Mouse (Mus musculus) liver, embryonic 13.5 days (tissue): ENCODE measurements around the gene Myom1. TPM values are rescaled to one million over a fixed set of nuclear protein-coding genes. Genes with fewer than 3 reads are reported as not detected.

Experiments
- ATAC-seq: fragments of 200-750 bp; cut with Nextera tagmentation; 2 replicates; pipeline ENCODE4 v1.8.0; 2017; ENCODE audit warnings: low read depth, mild to moderate bottlenecking, moderate number of reproducible peaks, moderate library complexity
- DNase-seq: peaks from one replicate; pipeline ENCODE4 v3.0.0; 2022
- H3K27ac ChIP-seq: fragments of 300-500 bp; sonication (generic); 2 replicates; pipeline ENCODE4 v1.5.1; 2015; ENCODE audit warnings: moderate library complexity, mild to moderate bottlenecking, inconsistent platforms
- H3K27me3 ChIP-seq: fragments of 300-500 bp; sonication (generic); 2 replicates; pipeline ENCODE4 v1.6.1; 2015; ENCODE audit warnings: mild to moderate bottlenecking, inconsistent platforms
- H3K36me3 ChIP-seq: fragments of 300-500 bp; sonication (generic); 2 replicates; pipeline ENCODE4 v1.6.1; 2015; ENCODE audit warnings: mild to moderate bottlenecking, inconsistent platforms
- H3K4me1 ChIP-seq: fragments of 300-500 bp; sonication (generic); replicated peaks from 2 replicates; pipeline ENCODE4 v1.6.1; 2015; ENCODE audit warnings: inconsistent platforms
- H3K4me2 ChIP-seq: fragments of 300-500 bp; sonication (generic); 2 replicates; pipeline ENCODE4 v1.6.1; 2015; ENCODE audit warnings: inconsistent platforms, mild to moderate bottlenecking, moderate library complexity
- H3K4me3 ChIP-seq: fragments of 300-500 bp; sonication (generic); replicated peaks from 2 replicates; pipeline ENCODE4 v1.5.1; 2015; ENCODE audit warnings: mild to moderate bottlenecking, inconsistent platforms
- H3K9ac ChIP-seq: fragments of 300-500 bp; sonication (generic); 2 replicates; pipeline ENCODE4 v1.6.1; 2015; ENCODE audit warnings: mild to moderate bottlenecking, inconsistent platforms
- H3K9me3 ChIP-seq: fragments of 300-500 bp; sonication (generic); replicated peaks from 2 replicates; pipeline ENCODE4 v1.6.1; 2016; ENCODE audit warnings: inconsistent platforms
- WGBS: fragments of 180-500 bp; shearing (Covaris S2); methylation state at CpG from one replicate; pipeline ENCODE4 v1.1.7; 2015; ENCODE audit not compliant: insufficient replicate concordance; 5-methylcytosine and 5-hydroxymethylcytosine counted together
- polyA plus RNA-seq: library from polyadenylated mRNA; unstranded; fragments of >200 nt; fragmentation: Nextera tagmentation; extraction: Ambion mirVana; gene quantifications from 2 replicates; pipeline ENCODE4 v1.2.1, GENCODE M21; 2015

The Myom1 gene
- polyA plus RNA-seq, 1 experiment from 2014 or later, result 2.1 TPM

GRCm38 (mm10) chr17:71106250-71106649 is 103.8 kb downstream of the Myom1 start:
- no peaks in the 10 kb centered on the region for H3K27me3 ChIP-seq
- 73% methylated on average over 8 of the region's 8 CpGs for WGBS
- H3K9ac ChIP-seq, result no peak overlapping the region
- no peak overlapping the region for H3K4me3 ChIP-seq
- no peak for ATAC-seq
- no peak overlapping the region for H3K4me2 ChIP-seq
- H3K36me3 ChIP-seq, result no peaks in the 10 kb centered on the region
- H3K9me3 ChIP-seq, result no peaks in the 10 kb centered on the region
- no peak for DNase-seq
- peaks cover 8% of the 10 kb centered on the region for H3K4me1 ChIP-seq
- H3K27ac ChIP-seq, result no peak overlapping the region

GRCm38 (mm10) chr17:71110753-71111265 is 108.4 kb downstream of the Myom1 start:
- Histone ChIP-seq H3K27ac (no peak overlapping the region), H3K4me1 (peaks cover 4% of the 10 kb centered on the region; the same call in 1 of the 2 replicates), H3K4me3 (no peak overlapping the region), H3K9me3 (no peaks in the 10 kb centered on the region), H3K9ac (no peak overlapping the region), H3K36me3 (no peaks in the 10 kb centered on the region), H3K27me3 (no peaks in the 10 kb centered on the region), H3K4me2 (no peak overlapping the region)
- no peak for DNase-seq
- ATAC-seq, result no peak
- WGBS, result 75% methylated on average over 6 of the region's 6 CpGs

- Histone ChIP-seq H3K9ac (no peak overlapping the region), H3K36me3 (no peaks in the 10 kb centered on the region), H3K27ac (no peak overlapping the region), H3K4me3 (no peak overlapping the region), H3K4me1 (peaks cover 7% of the 10 kb centered on the region), H3K9me3 (no peaks in the 10 kb centered on the region), H3K27me3 (no peaks in the 10 kb centered on the region), H3K4me2 (no peak overlapping the region)
- 70% methylated on average over 3 of the region's 3 CpGs for WGBS
- ATAC-seq (no peak), DNase-seq (no peak)
Observed at GRCm38 (mm10) chr17:71112689-71113088, 110.3 kb downstream of the Myom1 start.

GRCm38 (mm10) chr17:71114282-71114681 is 111.8 kb downstream of the Myom1 start:
- 79% methylated on average over 4 of the region's 4 CpGs for whole genome bisulfite sequencing
- ATAC-seq, result no peak
- peaks cover 14% of the 10 kb centered on the region for H3K4me1 ChIP-seq
- no peak overlapping the region for H3K27ac ChIP-seq
- no peaks in the 10 kb centered on the region for H3K27me3 ChIP-seq
- H3K4me2 ChIP-seq, result no peak overlapping the region
- H3K36me3 ChIP-seq, result no peaks in the 10 kb centered on the region
- H3K4me3 ChIP-seq, result no peak overlapping the region
- no peak for DNase-seq
- H3K9me3 ChIP-seq, result no peaks in the 10 kb centered on the region
- H3K9ac ChIP-seq, result no peak overlapping the region

GRCm38 (mm10) chr17:71117956-71118355 is 115.5 kb downstream of the Myom1 start:
- Histone ChIP-seq H3K9ac (no peak overlapping the region), H3K27me3 (no peaks in the 10 kb centered on the region), H3K9me3 (no peaks in the 10 kb centered on the region), H3K36me3 (no peaks in the 10 kb centered on the region), H3K4me2 (no peak overlapping the region), H3K4me3 (no peak overlapping the region), H3K27ac (no peak overlapping the region), H3K4me1 (peaks cover 25% of the 10 kb centered on the region)
- DNase-seq (no peak), ATAC-seq (no peak)
- WGBS, result 34% methylated on average over 4 of the region's 4 CpGs

- Histone ChIP-seq H3K9me3 (no peaks in the 10 kb centered on the region), H3K27ac (no peak overlapping the region), H3K4me2 (no peak overlapping the region), H3K27me3 (no peaks in the 10 kb centered on the region), H3K4me1 (peaks cover 24% of the 10 kb centered on the region), H3K9ac (no peak overlapping the region), H3K4me3 (no peak overlapping the region), H3K36me3 (no peaks in the 10 kb centered on the region)
- no peak for ATAC-seq
- WGBS, result 50% methylated on average over 4 of the region's 4 CpGs
- no peak for DNase-seq
Observed at GRCm38 (mm10) chr17:71118607-71119006, 116.2 kb downstream of the Myom1 start.

- DNase-seq (no peak), ATAC-seq (no peak)
- 33% methylated on average over 5 of the region's 6 CpGs for WGBS
Observed at GRCm38 (mm10) chr17:71120626-71121025, 118.2 kb downstream of the Myom1 start.

GRCm38 (mm10) chr17:71124061-71124670 is 121.7 kb downstream of the Myom1 start:
- Histone ChIP-seq H3K36me3 (no peaks in the 10 kb centered on the region), H3K4me1 (peaks cover 35% of the 10 kb centered on the region), H3K9me3 (no peaks in the 10 kb centered on the region), H3K9ac (no peak overlapping the region), H3K4me2 (no peak overlapping the region), H3K27ac (no peak overlapping the region), H3K4me3 (no peak overlapping the region), H3K27me3 (no peaks in the 10 kb centered on the region)
- no peak for ATAC-seq
- 53% methylated on average over 8 of the region's 8 CpGs for WGBS
- no peak for DNase-seq

More at GRCm38 (mm10) chr17:71120626-71121025, 118.2 kb downstream of the Myom1 start:
- H3K9me3 ChIP-seq, result no peaks in the 10 kb centered on the region
- H3K27ac ChIP-seq, result no peak overlapping the region
- H3K27me3 ChIP-seq, result no peaks in the 10 kb centered on the region
- H3K4me3 ChIP-seq, result no peak overlapping the region
- H3K36me3 ChIP-seq, result no peaks in the 10 kb centered on the region
- no peak overlapping the region for H3K4me2 ChIP-seq
- no peak overlapping the region for H3K9ac ChIP-seq
- H3K4me1 ChIP-seq, result peaks cover 27% of the 10 kb centered on the region

- no peak for ATAC-seq
- Histone ChIP-seq H3K4me3 (no peak overlapping the region), H3K36me3 (no peaks in the 10 kb centered on the region), H3K27ac (no peak overlapping the region), H3K9ac (no peak overlapping the region), H3K4me1 (peaks cover 30% of the 10 kb centered on the region), H3K27me3 (no peaks in the 10 kb centered on the region), H3K9me3 (no peaks in the 10 kb centered on the region), H3K4me2 (no peak overlapping the region)
- DNase-seq, result no peak
- WGBS, result 58% methylated on average over 1 of the region's 1 CpGs
Observed at GRCm38 (mm10) chr17:71124674-71125073, 122.2 kb downstream of the Myom1 start.

GRCm38 (mm10) chr17:71125519-71125918 is 123.1 kb downstream of the Myom1 start:
- Histone ChIP-seq H3K4me2 (no peak overlapping the region), H3K36me3 (no peaks in the 10 kb centered on the region), H3K4me1 (peaks cover 26% of the 10 kb centered on the region), H3K4me3 (no peak overlapping the region), H3K9ac (no peak overlapping the region), H3K9me3 (no peaks in the 10 kb centered on the region), H3K27me3 (no peaks in the 10 kb centered on the region), H3K27ac (no peak overlapping the region)
- DNase-seq (no peak), ATAC-seq (no peak)
- 49% methylated on average over 12 of the region's 12 CpGs for WGBS

GRCm38 (mm10) chr17:71126001-71126400 is 123.6 kb downstream of the Myom1 start:
- no peaks in the 10 kb centered on the region for H3K36me3 ChIP-seq
- no peak overlapping the region for H3K27ac ChIP-seq
- DNase-seq (no peak), ATAC-seq (no peak)
- H3K4me2 ChIP-seq, result no peak overlapping the region
- H3K27me3 ChIP-seq, result no peaks in the 10 kb centered on the region
- no peaks in the 10 kb centered on the region for H3K9me3 ChIP-seq
- 73% methylated on average over 12 of the region's 12 CpGs for WGBS
- peaks cover 24% of the 10 kb centered on the region for H3K4me1 ChIP-seq
- no peak overlapping the region for H3K4me3 ChIP-seq
- no peak overlapping the region for H3K9ac ChIP-seq

GRCm38 (mm10) chr17:71127464-71128110 is 125.2 kb downstream of the Myom1 start:
- Histone ChIP-seq H3K27me3 (no peaks in the 10 kb centered on the region), H3K4me3 (no peak overlapping the region), H3K9ac (no peak overlapping the region), H3K4me2 (no peak overlapping the region), H3K4me1 (peaks cover 24% of the 10 kb centered on the region), H3K9me3 (no peaks in the 10 kb centered on the region), H3K27ac (no peak overlapping the region), H3K36me3 (no peaks in the 10 kb centered on the region)
- ATAC-seq, result no peak
- DNase-seq, result no peak
- 45% methylated on average over 7 of the region's 7 CpGs for WGBS
